Mouse (Mus musculus) neural tube, embryonic 13.5 days (tissue): ENCODE measurements around the gene Stac2. TPM values are rescaled to one million over a fixed set of nuclear protein-coding genes. Genes with fewer than 3 reads are reported as not detected.

Experiments used
- ATAC-seq: fragments of 200-750 bp; cut with Nextera tagmentation; 2 replicates; pipeline ENCODE4 v1.8.0; 2017; ENCODE audit warnings: low read depth, mild to moderate bottlenecking, moderate TSS enrichment, moderate library complexity
- H3K27ac ChIP-seq: fragments of 300-500 bp; sonication (generic); replicated peaks from 2 replicates; pipeline ENCODE4 v1.5.1; 2015; ENCODE audit warnings: moderate library complexity, mild to moderate bottlenecking, inconsistent platforms
- H3K27me3 ChIP-seq: fragments of 300-500 bp; sonication (generic); 2 replicates; pipeline ENCODE4 v1.6.1; 2015; ENCODE audit warnings: mild to moderate bottlenecking, inconsistent platforms
- H3K36me3 ChIP-seq: fragments of 300-500 bp; sonication (generic); 2 replicates; pipeline ENCODE4 v1.6.1; 2015; ENCODE audit warnings: mild to moderate bottlenecking, inconsistent platforms
- H3K4me1 ChIP-seq: fragments of 300-500 bp; sonication (generic); replicated peaks from 2 replicates; pipeline ENCODE4 v1.6.1; 2015; ENCODE audit warnings: inconsistent platforms
- H3K4me2 ChIP-seq: fragments of 300-500 bp; sonication (generic); 2 replicates; pipeline ENCODE4 v1.6.1; 2015; ENCODE audit warnings: inconsistent platforms, mild to moderate bottlenecking, moderate library complexity
- H3K4me3 ChIP-seq: fragments of 300-500 bp; sonication (generic); 2 replicates; pipeline ENCODE4 v1.5.1; 2015; ENCODE audit warnings: mild to moderate bottlenecking, inconsistent platforms
- H3K9ac ChIP-seq: fragments of 300-500 bp; sonication (generic); 2 replicates; pipeline ENCODE4 v1.6.1; 2015; ENCODE audit warnings: moderate library complexity, mild to moderate bottlenecking, inconsistent platforms
- H3K9me3 ChIP-seq: fragments of 300-500 bp; sonication (generic); 2 replicates; pipeline ENCODE4 v1.6.1; 2016; ENCODE audit warnings: inconsistent platforms
- WGBS: fragments of 180-500 bp; shearing (Covaris S2); methylation state at CpG from one replicate; pipeline ENCODE4 v1.1.7; 2015; 5-methylcytosine and 5-hydroxymethylcytosine counted together
- polyA plus RNA-seq: library from polyadenylated mRNA; unstranded; fragments of >200 nt; fragmentation: Nextera tagmentation; extraction: Ambion mirVana; gene quantifications from 2 replicates; pipeline ENCODE4 v1.2.1, GENCODE M21; 2015

The Stac2 gene
- polyA plus RNA-seq, 1 experiment from 2014 or later = 13.9 TPM

- ATAC-seq = no peak
- Histone ChIP-seq H3K27ac (no peak overlapping the region), H3K4me1 (peaks cover 36% of the 10 kb centered on the region), H3K4me2 (no peak overlapping the region), H3K27me3 (peaks cover 38% of the 10 kb centered on the region), H3K9me3 (no peaks in the 10 kb centered on the region), H3K36me3 (no peaks in the 10 kb centered on the region), H3K9ac (no peak overlapping the region), H3K4me3 (no peak overlapping the region)
- 75% methylated on average over 14 of the region's 14 CpGs for WGBS
Observed at GRCm38 (mm10) chr11:98049672-98050519, 3.4 kb downstream of the Stac2 start.

- no peak for ATAC-seq
Observed at GRCm38 (mm10) chr11:98047745-98048144, 5.5 kb downstream of the Stac2 start.

GRCm38 (mm10) chr11:98046466-98046865 is 6.8 kb downstream of the Stac2 start:
- Histone ChIP-seq H3K36me3 (0 out of 2 replicates have a peak, but pooled peaks cover 5% of the 10 kb centered on the region), H3K27ac (no peak overlapping the region), H3K27me3 (peaks cover 20% of the 10 kb centered on the region), H3K4me3 (no peak overlapping the region), H3K4me2 (no peak overlapping the region), H3K9me3 (no peaks in the 10 kb centered on the region), H3K4me1 (peaks cover 15% of the 10 kb centered on the region), H3K9ac (no peak overlapping the region)
- WGBS = 75% methylated on average over 1 of the region's 1 CpGs
- no peak for ATAC-seq

More at GRCm38 (mm10) chr11:98047745-98048144, 5.5 kb downstream of the Stac2 start:
- H3K4me3 ChIP-seq = no peak overlapping the region
- H3K4me2 ChIP-seq = no peak overlapping the region
- peaks cover 32% of the 10 kb centered on the region for H3K27me3 ChIP-seq
- no peaks in the 10 kb centered on the region for H3K9me3 ChIP-seq
- H3K36me3 ChIP-seq = no peaks in the 10 kb centered on the region
- H3K9ac ChIP-seq = no peak overlapping the region
- no peak overlapping the region; the same call in 1 of the 2 replicates for H3K27ac ChIP-seq
- 69% methylated on average over 4 of the region's 4 CpGs for WGBS
- H3K4me1 ChIP-seq = peaks cover 28% of the 10 kb centered on the region

GRCm38 (mm10) chr11:98045596-98045995 is 7.7 kb downstream of the Stac2 start:
- H3K4me2 ChIP-seq = no peak overlapping the region
- ATAC-seq = no peak
- H3K27ac ChIP-seq = no peak overlapping the region
- 0 out of 2 replicates have a peak, but pooled peaks cover 5% of the 10 kb centered on the region for H3K36me3 ChIP-seq
- peaks cover 11% of the 10 kb centered on the region for H3K27me3 ChIP-seq
- no peak overlapping the region for H3K4me3 ChIP-seq
- 66% methylated on average over 4 of the region's 4 CpGs for WGBS
- peaks cover 6% of the 10 kb centered on the region for H3K4me1 ChIP-seq
- no peak overlapping the region for H3K9ac ChIP-seq
- no peaks in the 10 kb centered on the region for H3K9me3 ChIP-seq

GRCm38 (mm10) chr11:98044074-98044473 is 9.2 kb downstream of the Stac2 start:
- WGBS = 79% methylated on average over 5 of the region's 5 CpGs
- peaks cover 14% of the 10 kb centered on the region for H3K36me3 ChIP-seq
- H3K27ac ChIP-seq = no peak overlapping the region
- peaks cover under 1% of the 10 kb centered on the region; the same call in 1 of the 2 replicates for H3K27me3 ChIP-seq
- no peaks in the 10 kb centered on the region for H3K4me1 ChIP-seq
- H3K9ac ChIP-seq = no peak overlapping the region
- no peak for ATAC-seq
- H3K4me3 ChIP-seq = no peak overlapping the region
- no peaks in the 10 kb centered on the region for H3K9me3 ChIP-seq
- H3K4me2 ChIP-seq = no peak overlapping the region

- Histone ChIP-seq H3K27me3 (0 out of 2 replicates have a peak, but pooled peaks cover 2% of the 10 kb centered on the region), H3K4me1 (no peaks in the 10 kb centered on the region), H3K36me3 (peaks cover 20% of the 10 kb centered on the region), H3K27ac (no peak overlapping the region), H3K4me2 (no peak overlapping the region), H3K9me3 (no peaks in the 10 kb centered on the region), H3K9ac (no peak overlapping the region), H3K4me3 (no peak overlapping the region)
- ATAC-seq = no peak
- WGBS = 86% methylated on average over 6 of the region's 6 CpGs
Observed at GRCm38 (mm10) chr11:98042741-98043140, 10.5 kb downstream of the Stac2 start.

GRCm38 (mm10) chr11:98040975-98041374 is 12.3 kb downstream of the Stac2 start:
- H3K4me1 ChIP-seq = peaks cover 7% of the 10 kb centered on the region

GRCm38 (mm10) chr11:98037871-98038270 is 15.4 kb downstream of the Stac2 start:
- ATAC-seq = no peak
- Histone ChIP-seq H3K27me3 (peaks cover 16% of the 10 kb centered on the region; the same call in 1 of the 2 replicates), H3K4me1 (peaks cover 24% of the 10 kb centered on the region), H3K27ac (no peak overlapping the region), H3K9me3 (no peaks in the 10 kb centered on the region), H3K4me2 (no peak overlapping the region), H3K9ac (no peak overlapping the region), H3K36me3 (peaks cover 28% of the 10 kb centered on the region), H3K4me3 (no peak overlapping the region)
- 60% methylated on average over 14 of the region's 14 CpGs for WGBS

More at GRCm38 (mm10) chr11:98040975-98041374, 12.3 kb downstream of the Stac2 start:
- Histone ChIP-seq H3K27me3 (peaks cover 16% of the 10 kb centered on the region; the same call in 1 of the 2 replicates), H3K9me3 (no peaks in the 10 kb centered on the region), H3K9ac (no peak overlapping the region), H3K27ac (no peak overlapping the region), H3K4me2 (no peak overlapping the region), H3K36me3 (peaks cover 28% of the 10 kb centered on the region), H3K4me3 (no peak overlapping the region)
- WGBS = 67% methylated on average over 8 of the region's 8 CpGs
- ATAC-seq = no peak

GRCm38 (mm10) chr11:98035977-98036377 is 17.3 kb downstream of the Stac2 start:
- H3K27ac ChIP-seq = peak overlapping the region; percentile 77
- peak overlapping the region; percentile 33 for H3K4me3 ChIP-seq
- under 1% methylated on average over 26 of the region's 27 CpGs for WGBS
- ATAC-seq = peak; percentile 38; the same call in 1 of the 2 replicates
- peaks cover 28% of the 10 kb centered on the region for H3K36me3 ChIP-seq
- no peaks in the 10 kb centered on the region for H3K9me3 ChIP-seq
- H3K27me3 ChIP-seq = peaks cover 16% of the 10 kb centered on the region; the same call in 1 of the 2 replicates
- H3K4me1 ChIP-seq = peaks cover 28% of the 10 kb centered on the region
- H3K4me2 ChIP-seq = peak overlapping the region; percentile 70
- H3K9ac ChIP-seq = peak overlapping the region; percentile 69

GRCm38 (mm10) chr11:98034840-98035239 is 18.4 kb downstream of the Stac2 start:
- 21% methylated on average over 4 of the region's 4 CpGs for WGBS
- no peak overlapping the region for H3K4me2 ChIP-seq

GRCm38 (mm10) chr11:98034061-98034460 is 19.2 kb downstream of the Stac2 start:
- peaks cover 28% of the 10 kb centered on the region for H3K4me1 ChIP-seq
- H3K27ac ChIP-seq = no peak overlapping the region
- ATAC-seq = no peak
- H3K27me3 ChIP-seq = peaks cover 16% of the 10 kb centered on the region; the same call in 1 of the 2 replicates
- H3K36me3 ChIP-seq = peaks cover 38% of the 10 kb centered on the region
- no peak overlapping the region for H3K9ac ChIP-seq
- H3K9me3 ChIP-seq = no peaks in the 10 kb centered on the region
- WGBS = 90% methylated on average over 5 of the region's 5 CpGs
- no peak overlapping the region for H3K4me2 ChIP-seq
- H3K4me3 ChIP-seq = no peak overlapping the region

More at GRCm38 (mm10) chr11:98034840-98035239, 18.4 kb downstream of the Stac2 start:
- H3K9me3 ChIP-seq = no peaks in the 10 kb centered on the region
- H3K27me3 ChIP-seq = peaks cover 16% of the 10 kb centered on the region; the same call in 1 of the 2 replicates
- peak overlapping the region; percentile 77 for H3K27ac ChIP-seq
- peaks cover 28% of the 10 kb centered on the region for H3K4me1 ChIP-seq
- ATAC-seq = 0 out of 2 replicates have a peak, but pooled peaks have one; percentile 6
- peaks cover 33% of the 10 kb centered on the region for H3K36me3 ChIP-seq
- no peak overlapping the region for H3K4me3 ChIP-seq
- H3K9ac ChIP-seq = peak overlapping the region; percentile 4; the same call in 1 of the 2 replicates

- peaks cover under 1% of the 10 kb centered on the region; the same call in 1 of the 2 replicates for H3K27me3 ChIP-seq
- no peak overlapping the region for H3K9ac ChIP-seq
- no peak overlapping the region for H3K4me2 ChIP-seq
- H3K9me3 ChIP-seq = no peaks in the 10 kb centered on the region
- peaks cover 33% of the 10 kb centered on the region for H3K36me3 ChIP-seq
- ATAC-seq = 0 out of 2 replicates have a peak, but pooled peaks have one; percentile 41
- H3K27ac ChIP-seq = peak overlapping the region; percentile 38; the same call in 1 of the 2 replicates
- no peak overlapping the region for H3K4me3 ChIP-seq
- WGBS = 2% methylated on average over 5 of the region's 5 CpGs
- H3K4me1 ChIP-seq = peaks cover 41% of the 10 kb centered on the region
Observed at GRCm38 (mm10) chr11:98031443-98031770, 21.9 kb downstream of the Stac2 start.
